In the genomic region with DNA sequence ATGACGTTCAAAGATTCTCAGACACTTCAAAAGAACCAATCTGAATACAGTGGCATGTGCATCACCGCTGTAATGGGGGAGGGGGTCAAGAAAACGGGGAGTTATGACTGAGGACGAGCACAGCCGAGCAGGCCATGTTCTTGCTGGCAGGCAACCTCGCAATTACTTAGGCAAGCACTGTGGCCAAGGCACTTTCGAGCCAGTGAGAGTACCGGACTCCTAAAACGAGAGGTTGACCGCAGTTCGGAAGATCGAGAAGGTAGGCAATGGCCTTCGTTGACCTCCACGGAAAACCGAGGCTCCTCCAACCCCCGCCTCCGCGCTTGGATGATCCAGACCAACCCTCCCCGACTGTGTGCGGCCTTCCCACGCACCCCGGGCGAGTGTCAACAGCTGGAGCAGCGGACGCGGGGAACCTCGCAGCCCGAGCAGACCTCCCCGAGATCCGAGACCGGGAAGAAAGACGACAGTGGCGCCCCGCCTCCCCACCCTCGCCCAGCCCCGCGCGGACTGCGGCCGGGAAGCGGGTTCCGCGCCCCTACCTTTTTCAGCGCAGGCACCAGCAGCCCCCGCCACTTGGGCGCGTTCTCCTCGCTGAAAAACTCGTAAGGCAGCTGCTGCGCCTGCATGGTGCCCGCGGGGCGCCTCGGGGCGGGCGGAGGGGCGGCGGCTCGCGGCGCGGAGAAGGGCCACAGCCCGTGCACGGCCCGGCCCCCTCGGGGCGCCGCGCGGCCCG, we compare ENCODE assay signal across 7 mouse cellular contexts. TPM values are rescaled to one million over a fixed set of nuclear protein-coding genes. Genes with fewer than 3 reads are reported as not detected.
DNase-seq lines count a peak whose midpoint lies in the region; ATAC-seq and TF ChIP-seq lines count a peak whose summit lies in the region.

No protein-coding gene starts in this region.

- WGBS in intestine, embryonic 15.5 days: under 1% methylated on average over 67 of the region's 71 CpGs
- under 1% methylated on average over 71 of the region's 71 CpGs for WGBS in limb, embryonic 10.5 days
- under 1% methylated on average over 59 of the region's 71 CpGs for WGBS in midbrain, embryonic 11.5 days
- under 1% methylated on average over 71 of the region's 71 CpGs for WGBS in small intestine, adult 2 months

- TF ChIP-seq CTCF in small intestine, adult 2 months (IDR thresholded peaks at IDR 0.05; ENCODE audit: extremely low read depth, insufficient read length, insufficient replicate concordance, low read depth, low read length): no peak

- peak overlapping the region; percentile 98 for H3K27ac ChIP-seq in intestine, embryonic 15.5 days
- H3K27ac ChIP-seq in limb, embryonic 10.5 days: peak overlapping the region; percentile 97
- H3K27ac ChIP-seq in midbrain, embryonic 11.5 days (ENCODE audit: low read depth, low read length): peak overlapping the region; percentile 90
- H3K27ac ChIP-seq in small intestine, adult 2 months (ENCODE audit: insufficient read depth, low read depth, low read length): peak overlapping the region; percentile 57

- H3K4me3 ChIP-seq in intestine, embryonic 15.5 days (replicated peaks): peak overlapping the region; percentile 98
- H3K4me3 ChIP-seq in limb, embryonic 10.5 days: peak overlapping the region; percentile 98
- peak overlapping the region; percentile 82 for H3K4me3 ChIP-seq in midbrain, embryonic 11.5 days (ENCODE audit: low read depth, low read length)
- peak overlapping the region; percentile 98 for H3K4me3 ChIP-seq in small intestine, adult 2 months (ENCODE audit: low read depth, low read length)

- peak; percentile 83 for DNase-seq in adrenal gland, adult 2 months
- DNase-seq in embryo, embryonic 11 days: peak; percentile 67
- peak; percentile 56 for DNase-seq in gastrocnemius, postnatal 25 days
- peak; percentile 70 for DNase-seq in limb, embryonic 10.5 days (ENCODE audit: low spot score)
- peak; percentile 97 for DNase-seq in midbrain, embryonic 11.5 days (ENCODE audit: low spot score, missing footprints)

- H3K4me1 ChIP-seq in intestine, embryonic 15.5 days (replicated peaks): peaks cover 8% of the 10 kb centered on the region; the same call in 1 of the 2 replicates
- H3K4me1 ChIP-seq in limb, embryonic 10.5 days: peaks cover 35% of the 10 kb centered on the region
- peaks cover 15% of the 10 kb centered on the region for H3K4me1 ChIP-seq in midbrain, embryonic 11.5 days (ENCODE audit: control insufficient read depth, insufficient read depth, low read length)
- peaks cover 7% of the 10 kb centered on the region; the same call in 1 of the 2 replicates for H3K4me1 ChIP-seq in small intestine, adult 2 months (ENCODE audit: control insufficient read depth, insufficient read depth, insufficient read length, low read length)

- TF ChIP-seq POLR2A in small intestine, adult 2 months (IDR thresholded peaks at IDR 0.05; ENCODE audit: low read depth, low read length): no peak

- no peaks in the 10 kb centered on the region for H3K9me3 ChIP-seq in intestine, embryonic 15.5 days
- H3K9me3 ChIP-seq in limb, embryonic 10.5 days (replicated peaks): no peaks in the 10 kb centered on the region
- no peaks in the 10 kb centered on the region for H3K9me3 ChIP-seq in midbrain, embryonic 11.5 days (ENCODE audit: control insufficient read depth, low read length)

- peak overlapping the region; percentile 94 for H3K9ac ChIP-seq in intestine, embryonic 15.5 days
- H3K9ac ChIP-seq in midbrain, embryonic 11.5 days (ENCODE audit: low read length): peak overlapping the region; percentile 90

- H3K4me2 ChIP-seq in intestine, embryonic 15.5 days (replicated peaks): peak overlapping the region; percentile 75
- H3K4me2 ChIP-seq in midbrain, embryonic 11.5 days: peak overlapping the region; percentile 65

- no peaks in the 10 kb centered on the region for H3K27me3 ChIP-seq in intestine, embryonic 15.5 days (replicated peaks)
- no peaks in the 10 kb centered on the region for H3K27me3 ChIP-seq in limb, embryonic 10.5 days (ENCODE audit: low read depth, poor library complexity, severe bottlenecking)
- H3K27me3 ChIP-seq in midbrain, embryonic 11.5 days (ENCODE audit: control insufficient read depth, insufficient read depth, low read length): no peaks in the 10 kb centered on the region
- no peaks in the 10 kb centered on the region for H3K27me3 ChIP-seq in small intestine, adult 2 months (ENCODE audit: control insufficient read depth, insufficient read depth, low read length)

- no peaks in the 10 kb centered on the region for H3K36me3 ChIP-seq in intestine, embryonic 15.5 days
- H3K36me3 ChIP-seq in limb, embryonic 10.5 days: peaks cover 29% of the 10 kb centered on the region
- no peaks in the 10 kb centered on the region for H3K36me3 ChIP-seq in midbrain, embryonic 11.5 days (ENCODE audit: control insufficient read depth, insufficient read depth, low read length)
- H3K36me3 ChIP-seq in small intestine, adult 2 months (ENCODE audit: control insufficient read depth, insufficient read depth, low read length): no peaks in the 10 kb centered on the region

- ATAC-seq in intestine, embryonic 15.5 days: peak; percentile 48
- peak; percentile 50 for ATAC-seq in midbrain, embryonic 11.5 days (ENCODE audit: low FRiP score)

RNA-seq across cellular contexts. Expression of gene Sos1, which starts 0.8 kb away (rescaled TPM):
- total RNA-seq in adrenal gland, adult 2 months (2021): 10 to 100 TPM; 23.7 to 29.0 TPM
- 2.0 and 2.8 TPM in 2 replicates for polyA plus RNA-seq in adrenal gland, adult 2 months (2012; rRNA removed)
- 10 to 100 TPM; 12.8 to 14.7 TPM for total RNA-seq in gastrocnemius, postnatal 25 days (2021)
- polyA plus RNA-seq in intestine, embryonic 15.5 days (2015; fragmentation: Nextera tagmentation; extraction: Ambion mirVana): 4.7 and 4.9 TPM in 2 replicates
- polyA plus RNA-seq in limb, embryonic 10.5 days (2016; fragmentation: Nextera tagmentation; extraction: Ambion mirVana): 4.2 and 4.6 TPM in 2 replicates
- 8.6 and 8.9 TPM in 2 replicates for polyA plus RNA-seq in midbrain, embryonic 11.5 days (2014; fragmentation: Nextera tagmentation; extraction: Ambion mirVana)
- polyA plus RNA-seq in small intestine, adult 2 months (2012; rRNA removed): 0.81 and 2.1 TPM in 2 replicates

Comparison
In these comparisons a context has a peak if more than half of its experiments do, and no peak if none do; other contexts are left out.
1. Peak in every context shown above with its lines: DNase-seq, ATAC-seq, H3K4me3 ChIP-seq and H3K27ac ChIP-seq.